Mouse (Mus musculus): ENCODE measurements around the gene Tpte. TPM values are rescaled to one million over a fixed set of nuclear protein-coding genes. Genes with fewer than 3 reads are reported as not detected.

Tpte gene
- total and polyA plus RNA-seq, 3 experiments, result not detected

GRCm38 (mm10) chr8:22273142-22273541 lies 10.1 kb upstream of the Tpte start:
- Histone ChIP-seq H3K27me3 (ENCODE audit: control insufficient read depth in 1 of 2, insufficient read depth in 2 of 2, low read length in 2 of 2) (peaks cover 0 to 2% of the 10 kb centered on the region in 2 experiments; a peak in 1 of 4 replicates), H3K4me1 (ENCODE audit: control insufficient read depth in 1 of 2, insufficient read depth in 2 of 2, low read length in 2 of 2) (no peaks in the 10 kb centered on the region), H3K9ac (ENCODE audit: control insufficient read depth, low read depth, low read length, poor library complexity, severe bottlenecking) (no peak overlapping the region), H3K79me2 (ENCODE audit: control insufficient read depth, insufficient read depth, low read length, poor library complexity) (no peaks in the 10 kb centered on the region), H3K9me3 (replicated peaks; ENCODE audit: insufficient read depth, low read length) (no peaks in the 10 kb centered on the region), H3K27ac (ENCODE audit: control insufficient read depth, low read depth, low read length) (no peak overlapping the region), H3K4me3 (ENCODE audit: control insufficient read depth in 1 of 2, insufficient read depth in 1 of 2, low read depth in 2 of 2, low read length in 2 of 2) (no peak overlapping the region), H3K36me3 (ENCODE audit: control insufficient read depth in 1 of 2, insufficient read depth in 2 of 2, low read length in 2 of 2) (no peaks in the 10 kb centered on the region)
- no peak for TF ChIP-seq POLR2A (IDR thresholded peaks at IDR 0.05; ENCODE audit: control insufficient read depth in 1 of 2, insufficient read depth in 1 of 2, low read depth in 1 of 2, low read length in 2 of 2, poor library complexity in 1 of 2)
- no peak for TF ChIP-seq SMC3 (IDR thresholded peaks at IDR 0.05; ENCODE audit: low read depth, low read length)
- no peak for TF ChIP-seq HCFC1 (IDR thresholded peaks at IDR 0.05; ENCODE audit: low read depth, low read length)
- no peak for TF ChIP-seq MYC (IDR thresholded peaks at IDR 0.05; ENCODE audit: low read depth, low read length)
- TF ChIP-seq CHD2 (IDR thresholded peaks at IDR 0.05; ENCODE audit: low read length), result no peak
- no peak for TF ChIP-seq EP300 (IDR thresholded peaks at IDR 0.05; ENCODE audit: low read depth in 1 of 2, low read length in 2 of 2)
- no peak for TF ChIP-seq ETS1 (IDR thresholded peaks at IDR 0.05; ENCODE audit: low read depth, low read length)
- TF ChIP-seq MEF2A (IDR thresholded peaks at IDR 0.05; ENCODE audit: extremely low read depth, insufficient replicate concordance, low read depth, low read length, poor library complexity, severe bottlenecking), result no peak
- no peak for TF ChIP-seq USF1 (IDR thresholded peaks at IDR 0.05; ENCODE audit: low read depth, low read length)
- TF ChIP-seq MYB (IDR thresholded peaks at IDR 0.05; ENCODE audit: low read depth, low read length), result no peak
- no peak for TF ChIP-seq NELFE (IDR thresholded peaks at IDR 0.05; ENCODE audit: low read depth, low read length)
- no peak for TF ChIP-seq RCOR1 (IDR thresholded peaks at IDR 0.05; ENCODE audit: low read depth, low read length)
- no peak for TF ChIP-seq SIN3A (IDR thresholded peaks at IDR 0.05; ENCODE audit: low read length)
- no peak for TF ChIP-seq JUND (IDR thresholded peaks at IDR 0.05; ENCODE audit: low read depth, low read length)
- no peak for TF ChIP-seq UBTF (IDR thresholded peaks at IDR 0.05; ENCODE audit: borderline replicate concordance, insufficient read depth, low read depth, low read length)
- no peak for TF ChIP-seq TBP (IDR thresholded peaks at IDR 0.05; ENCODE audit: low read depth, low read length)
- TF ChIP-seq MAZ (IDR thresholded peaks at IDR 0.05; ENCODE audit: low read depth, low read length), result no peak
- no peak for TF ChIP-seq ZMIZ1 (IDR thresholded peaks at IDR 0.05; ENCODE audit: low read depth, low read length)
- TF ChIP-seq ELF1 (IDR thresholded peaks at IDR 0.05; ENCODE audit: low read depth, low read length), result no peak
- no peak for DNase-seq (ENCODE audit: low read depth, low spot score)

- TF ChIP-seq GATA1 (IDR thresholded peaks at IDR 0.05; ENCODE audit: low read depth, low read length) (no peak), HCFC1 (IDR thresholded peaks at IDR 0.05; ENCODE audit: low read depth, low read length) (no peak), NRF1 (IDR thresholded peaks at IDR 0.05; ENCODE audit: insufficient read depth, low read depth, low read length, poor library complexity, severe bottlenecking) (no peak)
- Histone ChIP-seq H3K36me3 (ENCODE audit: control insufficient read depth in 1 of 2, insufficient read depth in 2 of 2, low read length in 2 of 2) (no peaks in the 10 kb centered on the region), H3K4me3 (ENCODE audit: control insufficient read depth in 1 of 2, insufficient read depth in 1 of 2, low read depth in 2 of 2, low read length in 2 of 2) (no peak overlapping the region)
These were observed 8.6 kb upstream of the Tpte start for GRCm38 (mm10) chr8:22274641-22275040.

More at GRCm38 (mm10) chr8:22274641-22275040, 8.6 kb upstream of the Tpte start:
- no peaks in the 10 kb centered on the region for H3K9me3 ChIP-seq (replicated peaks; ENCODE audit: insufficient read depth, low read length)
- no peak overlapping the region for H3K27ac ChIP-seq (ENCODE audit: control insufficient read depth, low read depth, low read length)
- peaks cover 0 to 2% of the 10 kb centered on the region in 2 experiments; a peak in 1 of 4 replicates for H3K27me3 ChIP-seq (ENCODE audit: control insufficient read depth in 1 of 2, insufficient read depth in 2 of 2, low read length in 2 of 2)
- DNase-seq (ENCODE audit: low read depth, low spot score), result no peak
- H3K9ac ChIP-seq (ENCODE audit: control insufficient read depth, low read depth, low read length, poor library complexity, severe bottlenecking), result no peak overlapping the region
- no peaks in the 10 kb centered on the region for H3K79me2 ChIP-seq (ENCODE audit: control insufficient read depth, insufficient read depth, low read length, poor library complexity)
- no peaks in the 10 kb centered on the region for H3K4me1 ChIP-seq (ENCODE audit: control insufficient read depth in 1 of 2, insufficient read depth in 2 of 2, low read length in 2 of 2)

Data from MEL (cell line).